ENCODE assay signal across 9 mouse cellular contexts in genomic region chr16:33696811-33697575, GRCm38 (mm10). TPM values are rescaled to one million over a fixed set of nuclear protein-coding genes. Genes with fewer than 3 reads are reported as not detected.
DNase-seq lines count a peak whose midpoint lies in the region; ATAC-seq lines count a peak whose summit lies in the region.
"Had no signal": no experiment of that assay in that cellular context is flagged by ENCODE, and none has a peak within 500 bp of the region (broad histone marks: within the 10 kb centered on the region; RNA-seq: fewer than 3 reads in every experiment).

No protein-coding gene starts in this region.

- no peak overlapping the region for H3K9ac ChIP-seq in intestine, embryonic 15.5 days
- H3K9ac ChIP-seq: liver, embryonic 14.5 days had no signal

- no peaks in the 10 kb centered on the region for H3K9me3 ChIP-seq in intestine, embryonic 15.5 days

- H3K4me3 ChIP-seq in intestine, embryonic 15.5 days (replicated peaks) = no peak overlapping the region

- H3K4me1 ChIP-seq in intestine, embryonic 15.5 days (replicated peaks) = peaks cover 15% of the 10 kb centered on the region

- no peak for ATAC-seq in intestine, embryonic 15.5 days
- no peak for ATAC-seq in erythroblast, adult 5-6 weeks (replicated peaks; ENCODE audit: low FRiP score, poor library complexity, severe bottlenecking)
- ATAC-seq in inflammation-experienced regulatory T-cells, adult 6 months = no peak

- no peak overlapping the region for H3K4me2 ChIP-seq in intestine, embryonic 15.5 days (replicated peaks)

- DNase-seq in adrenal gland, postnatal 10 days = peak; percentile 79
- no peak for DNase-seq in adrenal gland, postnatal 4 days (ENCODE audit: low spot score in 2 of 2)
- peak; percentile 51 for DNase-seq in cerebellum, adult 11 months
- DNase-seq in heart, adult 11 months = peak; percentile 99
- peak; percentile 84 for DNase-seq in lung, postnatal 36 days

- H3K27me3 ChIP-seq in intestine, embryonic 15.5 days (replicated peaks) = no peaks in the 10 kb centered on the region

- H3K27ac ChIP-seq in intestine, embryonic 15.5 days = peak overlapping the region; percentile 20
- H3K27ac ChIP-seq: liver, embryonic 14.5 days had no signal

- no peaks in the 10 kb centered on the region for H3K36me3 ChIP-seq in intestine, embryonic 15.5 days

- WGBS in intestine, embryonic 15.5 days = 63% methylated on average over 13 of the region's 13 CpGs

RNA-seq across cellular contexts. Expression of gene Heg1, which starts 12.8 kb away (rescaled TPM):
- 10 to 100 TPM; 83.8 to 95.3 TPM for total RNA-seq in adrenal gland, postnatal 10 days (2021)
- 10 to 100 TPM; 81.5 to 84.5 TPM for total RNA-seq in adrenal gland, postnatal 4 days (2021)
- polyA plus RNA-seq in intestine, embryonic 15.5 days (2015; fragmentation: Nextera tagmentation; extraction: Ambion mirVana) = 21.2 and 21.4 TPM in 2 replicates
- 3.7 and 7.5 TPM in 2 replicates for total RNA-seq in erythroblast, adult 5-6 weeks (2015; ENCODE audit: low replicate concordance)
- 2.4 and 6.4 TPM in 2 replicates for total RNA-seq in erythroblast, adult 5-6 weeks (2017; ENCODE audit: low replicate concordance)
- 10 to 100 TPM; 28.3 to 33.9 (median 29.1) TPM for polyA plus RNA-seq in inflammation-experienced regulatory T-cells, adult 6 months (2017; shearing (Covaris generic))

Comparison
In these comparisons a context has a peak if more than half of its experiments do, and no peak if none do; other contexts are left out.
1. DNase-seq: peak in adrenal gland, postnatal 10 days (single experiment), cerebellum, adult 11 months (single experiment), heart, adult 11 months (single experiment) and lung, postnatal 36 days (single experiment); none in adrenal gland, postnatal 4 days (0 of 2).
2. RNA of gene Heg1, which starts 12.8 kb away (total RNA-seq): 83.8 to 95.3 TPM in adrenal gland, postnatal 10 days and 81.5 to 84.5 TPM in adrenal gland, postnatal 4 days; 2.4 to 7.5 TPM in erythroblast, adult 5-6 weeks; every median in the first group is over 4 times any median in the second.